Mouse (Mus musculus) liver, embryonic 11.5 days (tissue): ENCODE measurements around the gene Morc3. TPM values are rescaled to one million over a fixed set of nuclear protein-coding genes. Genes with fewer than 3 reads are reported as not detected.

Source experiments
- ATAC-seq: fragments of 200-750 bp; cut with Nextera tagmentation; replicated peaks from 2 replicates; pipeline ENCODE4 v1.8.0; 2017; ENCODE audit warnings: moderate number of reproducible peaks, mild to moderate bottlenecking, moderate TSS enrichment, moderate library complexity; ENCODE audit not compliant: low FRiP score
- DNase-seq: peaks from one replicate; pipeline ENCODE4 v3.0.0-alpha.2; 2017; ENCODE audit warnings: low spot score
- H3K27ac ChIP-seq: fragments of 300-500 bp; sonication (generic); 2 replicates; pipeline ENCODE4 v1.5.1; 2014; ENCODE audit warnings: mild to moderate bottlenecking, low read depth, low read length, control low read depth
- H3K27me3 ChIP-seq: fragments of 300-500 bp; sonication (generic); replicated peaks from 2 replicates; pipeline ENCODE4 v1.6.1; 2014; ENCODE audit warnings: low read length, mixed read lengths; ENCODE audit not compliant: control insufficient read depth, insufficient read depth
- H3K36me3 ChIP-seq: fragments of 300-500 bp; sonication (generic); 2 replicates; pipeline ENCODE4 v1.6.1; 2014; ENCODE audit warnings: mild to moderate bottlenecking, low read length, moderate library complexity, mixed read lengths; ENCODE audit not compliant: control insufficient read depth, insufficient read depth
- H3K4me1 ChIP-seq: fragments of 300-500 bp; sonication (generic); replicated peaks from 2 replicates; pipeline ENCODE4 v1.6.1; 2014; ENCODE audit warnings: low read length, mixed read lengths; ENCODE audit not compliant: control insufficient read depth, insufficient read depth
- H3K4me2 ChIP-seq: fragments of 300-500 bp; sonication (generic); 2 replicates; pipeline ENCODE4 v1.6.1; 2014; ENCODE audit warnings: mild to moderate bottlenecking, control low read depth, moderate library complexity
- H3K4me3 ChIP-seq: fragments of 300-500 bp; sonication (generic); 2 replicates; pipeline ENCODE4 v1.5.1; 2014; ENCODE audit warnings: low read depth, low read length, control low read depth
- H3K9ac ChIP-seq: fragments of 300-500 bp; sonication (generic); 2 replicates; pipeline ENCODE4 v1.6.1; 2014; ENCODE audit warnings: low read depth, low read length, control low read depth
- H3K9me3 ChIP-seq: fragments of 300-500 bp; sonication (generic); 2 replicates; pipeline ENCODE4 v1.6.1; 2016; ENCODE audit warnings: low read length, inconsistent platforms, mixed read lengths; ENCODE audit not compliant: control insufficient read depth
- WGBS: fragments of 180-500 bp; shearing (Covaris S2); extraction: QIAGEN DNeasy Blood & Tissue Kit; methylation state at CpG from one replicate; pipeline ENCODE4 v1.1.7; 2014; 5-methylcytosine and 5-hydroxymethylcytosine counted together
- polyA plus RNA-seq: library from polyadenylated mRNA; unstranded; fragments of >200 nt; fragmentation: Nextera tagmentation; extraction: Ambion mirVana; gene quantifications from 2 replicates; pipeline ENCODE4 v1.2.1, GENCODE M21; 2014

Morc3 gene
- polyA plus RNA-seq, 1 experiment from 2014 or later: 37.0 TPM

GRCm38 (mm10) chr16:93795391-93795790 is 36.5 kb upstream of the Morc3 start:
- Histone ChIP-seq H3K36me3 (no peaks in the 10 kb centered on the region), H3K27me3 (no peaks in the 10 kb centered on the region), H3K4me3 (no peak overlapping the region), H3K4me2 (no peak overlapping the region), H3K4me1 (no peaks in the 10 kb centered on the region), H3K9ac (no peak overlapping the region), H3K9me3 (no peaks in the 10 kb centered on the region), H3K27ac (no peak overlapping the region)
- DNase-seq: no peak
- 92% methylated on average over 5 of the region's 5 CpGs for WGBS
- ATAC-seq: no peak

DNA sequence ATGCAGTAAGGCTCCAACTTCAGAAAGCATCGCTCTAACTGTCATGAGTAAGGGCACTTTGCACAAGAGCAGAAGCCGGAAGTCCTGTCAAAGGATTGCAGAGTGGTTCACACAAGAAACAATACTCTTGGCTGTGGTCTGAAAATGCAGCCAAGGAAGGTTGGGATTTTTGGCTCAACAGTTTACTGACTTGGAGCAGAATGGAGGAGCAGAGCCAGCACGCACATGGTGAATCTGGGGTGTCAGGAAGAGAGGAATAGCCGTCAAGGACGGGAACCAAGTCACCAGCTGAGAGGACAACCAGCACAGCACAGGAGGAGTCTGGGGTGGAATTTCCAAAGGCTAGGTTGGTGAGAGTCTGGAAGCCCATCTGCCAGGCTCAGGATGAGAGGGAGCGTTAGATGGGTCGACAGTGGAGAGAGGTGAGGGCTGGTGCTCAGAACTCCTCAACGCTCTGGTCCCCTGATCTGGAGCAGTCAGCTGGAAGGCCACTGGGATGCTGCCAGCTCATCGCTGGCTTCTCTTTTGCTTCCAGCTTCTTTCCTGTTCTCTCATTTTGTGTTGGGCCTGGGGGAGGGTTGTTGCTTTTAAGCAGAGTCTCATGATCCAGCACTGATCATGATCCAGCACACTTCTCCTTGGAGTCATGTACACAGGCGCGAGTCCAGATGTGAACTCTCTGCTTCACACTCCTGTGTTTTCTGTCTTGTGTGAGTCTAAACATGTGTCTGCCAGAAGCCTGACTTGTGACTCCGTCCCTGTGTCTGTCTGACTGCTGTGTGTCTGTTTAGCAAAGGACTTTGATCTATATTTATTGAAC is 34.7 kb upstream of the Morc3 start:
- 80% methylated on average over 12 of the region's 12 CpGs for WGBS
- ATAC-seq: no peak
- H3K27ac ChIP-seq: no peak overlapping the region
- H3K4me3 ChIP-seq: no peak overlapping the region
- no peaks in the 10 kb centered on the region for H3K4me1 ChIP-seq
- H3K4me2 ChIP-seq: no peak overlapping the region
- H3K36me3 ChIP-seq: no peaks in the 10 kb centered on the region
- H3K9me3 ChIP-seq: no peaks in the 10 kb centered on the region
- H3K9ac ChIP-seq: no peak overlapping the region
- H3K27me3 ChIP-seq: no peaks in the 10 kb centered on the region
- no peak for DNase-seq

DNA sequence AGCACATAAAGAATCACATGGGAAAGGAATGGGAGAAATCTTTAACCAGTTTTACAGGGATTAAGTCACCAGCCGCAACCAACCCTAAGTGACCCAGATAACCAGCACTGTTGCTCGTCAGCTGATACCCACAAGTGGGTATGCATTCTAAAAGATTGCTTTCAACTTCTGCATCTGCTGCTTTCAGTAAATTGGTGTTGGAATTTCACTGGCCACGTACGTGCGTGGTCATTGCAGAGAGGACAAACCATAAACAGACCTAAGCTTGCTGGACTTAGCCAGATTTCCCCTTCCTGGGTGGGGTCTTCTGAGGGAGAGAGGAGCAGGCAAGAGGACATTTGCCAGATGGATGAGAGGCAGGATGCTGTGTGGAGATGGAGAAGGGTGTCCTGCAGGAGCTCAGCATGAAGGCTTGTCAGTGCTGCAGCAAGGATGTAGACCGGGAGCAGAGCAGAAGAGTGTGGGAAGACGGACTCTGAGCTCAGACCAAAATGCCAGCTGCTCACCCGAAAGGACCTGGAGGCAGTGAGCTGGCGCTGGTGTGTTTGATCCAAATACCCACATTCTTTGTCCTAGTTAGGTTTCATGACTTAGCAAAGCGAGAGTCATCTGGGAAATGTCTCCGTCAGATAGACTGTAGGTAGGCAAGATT is 34.0 kb upstream of the Morc3 start:
- Histone ChIP-seq H3K4me1 (no peaks in the 10 kb centered on the region), H3K9me3 (no peaks in the 10 kb centered on the region), H3K4me3 (no peak overlapping the region), H3K9ac (no peak overlapping the region), H3K4me2 (no peak overlapping the region), H3K36me3 (no peaks in the 10 kb centered on the region), H3K27me3 (no peaks in the 10 kb centered on the region), H3K27ac (no peak overlapping the region)
- ATAC-seq: no peak
- DNase-seq: no peak
- 73% methylated on average over 11 of the region's 11 CpGs for WGBS

- H3K4me2 ChIP-seq: no peak overlapping the region
- H3K9ac ChIP-seq: no peak overlapping the region
- H3K36me3 ChIP-seq: no peaks in the 10 kb centered on the region
- H3K27me3 ChIP-seq: no peaks in the 10 kb centered on the region
- ATAC-seq: no peak
- H3K4me1 ChIP-seq: no peaks in the 10 kb centered on the region
- no peaks in the 10 kb centered on the region for H3K9me3 ChIP-seq
- H3K4me3 ChIP-seq: no peak overlapping the region
- no peak for DNase-seq
- H3K27ac ChIP-seq: no peak overlapping the region
- WGBS: 66% methylated on average over 5 of the region's 5 CpGs
These were observed 33.3 kb upstream of the Morc3 start for GRCm38 (mm10) chr16:93798623-93799022.

DNA sequence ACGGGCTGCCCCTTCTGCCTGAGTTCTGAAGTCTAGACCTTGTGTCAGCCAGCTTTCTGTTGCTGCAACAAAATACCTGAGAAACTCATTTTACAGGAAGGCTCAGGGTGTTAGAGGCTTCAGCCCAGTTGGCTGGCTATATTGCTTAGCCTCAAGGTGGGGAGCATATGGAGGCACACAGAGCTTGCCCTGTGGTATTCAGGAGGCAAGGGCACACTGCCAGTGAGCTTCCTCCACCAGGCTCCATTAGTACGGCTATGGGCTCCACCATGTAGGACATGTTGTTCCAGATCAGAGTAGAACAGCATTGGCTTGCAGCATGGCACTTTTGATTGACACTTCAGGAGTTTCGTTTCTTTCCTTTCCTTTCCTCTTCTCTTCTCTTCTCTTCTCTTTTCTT is 32.9 kb upstream of the Morc3 start:
- Histone ChIP-seq H3K27me3 (no peaks in the 10 kb centered on the region), H3K36me3 (no peaks in the 10 kb centered on the region), H3K27ac (no peak overlapping the region), H3K4me1 (no peaks in the 10 kb centered on the region), H3K9me3 (no peaks in the 10 kb centered on the region), H3K4me2 (no peak overlapping the region), H3K9ac (no peak overlapping the region), H3K4me3 (no peak overlapping the region)
- DNase-seq: no peak
- ATAC-seq: no peak
- 80% methylated on average over 3 of the region's 3 CpGs for WGBS

DNA sequence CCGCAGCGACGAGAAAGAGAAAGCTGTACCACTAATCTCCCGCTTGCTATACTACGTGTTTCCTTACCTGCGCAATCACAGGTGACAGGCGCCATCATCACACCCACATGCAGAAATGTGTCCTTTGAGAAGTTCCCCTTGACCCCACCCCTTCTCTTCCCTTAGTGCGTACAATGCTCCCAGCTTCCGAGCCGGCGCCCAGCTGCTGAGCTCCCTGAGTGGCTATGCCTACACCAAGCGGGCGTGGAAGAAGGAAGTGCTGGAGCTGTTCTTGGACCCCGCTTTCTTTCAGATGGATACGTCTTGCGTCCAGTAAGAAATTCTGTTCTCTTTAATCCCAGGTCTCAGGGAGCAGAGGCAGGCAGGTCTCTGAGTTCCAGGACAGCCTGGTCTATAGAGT is 32.0 kb upstream of the Morc3 start:
- no peak for ATAC-seq
- H3K4me2 ChIP-seq: no peak overlapping the region
- H3K36me3 ChIP-seq: no peaks in the 10 kb centered on the region
- no peaks in the 10 kb centered on the region for H3K27me3 ChIP-seq
- DNase-seq: no peak
- H3K4me1 ChIP-seq: no peaks in the 10 kb centered on the region
- no peaks in the 10 kb centered on the region for H3K9me3 ChIP-seq
- no peak overlapping the region for H3K27ac ChIP-seq
- 91% methylated on average over 16 of the region's 16 CpGs for WGBS
- H3K9ac ChIP-seq: no peak overlapping the region
- H3K4me3 ChIP-seq: no peak overlapping the region

DNA sequence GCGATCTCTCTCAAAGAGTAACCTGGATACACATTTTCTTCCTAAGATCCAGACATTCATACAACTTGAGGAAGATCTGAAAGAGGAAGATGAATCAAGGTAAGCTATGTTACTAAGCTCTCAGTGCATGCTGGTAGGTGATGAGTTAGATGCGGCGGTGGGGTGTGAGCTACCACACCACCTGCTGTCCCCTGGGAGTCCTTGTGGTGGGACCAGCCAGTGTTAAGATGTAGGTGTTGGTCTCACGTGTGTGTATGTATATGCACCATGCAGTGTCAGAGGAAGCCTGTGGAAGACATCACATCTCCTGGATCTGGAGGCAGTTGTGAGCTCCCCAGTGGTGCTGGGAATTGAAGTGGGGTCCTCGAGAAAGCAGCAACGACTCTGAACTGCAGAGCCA is 24.8 kb upstream of the Morc3 start:
- no peak overlapping the region for H3K4me3 ChIP-seq
- H3K27ac ChIP-seq: no peak overlapping the region
- H3K27me3 ChIP-seq: no peaks in the 10 kb centered on the region
- H3K4me2 ChIP-seq: no peak overlapping the region
- WGBS: 88% methylated on average over 6 of the region's 6 CpGs
- peaks cover 6% of the 10 kb centered on the region for H3K9me3 ChIP-seq
- peaks cover 4% of the 10 kb centered on the region; the same call in 1 of the 2 replicates for H3K4me1 ChIP-seq
- DNase-seq (no peak), ATAC-seq (no peak)
- 0 out of 2 replicates have a peak, but pooled peaks cover 4% of the 10 kb centered on the region for H3K36me3 ChIP-seq
- H3K9ac ChIP-seq: no peak overlapping the region

GRCm38 (mm10) chr16:93807961-93808554 is 23.9 kb upstream of the Morc3 start:
- ATAC-seq (no peak), DNase-seq (no peak)
- 58% methylated on average over 8 of the region's 8 CpGs for WGBS

More at GRCm38 (mm10) chr16:93807961-93808554, 23.9 kb upstream of the Morc3 start:
- Histone ChIP-seq H3K4me3 (no peak overlapping the region), H3K27ac (peak overlapping the region; percentile 43; the same call in 1 of the 2 replicates), H3K36me3 (peaks cover 5% of the 10 kb centered on the region; the same call in 1 of the 2 replicates), H3K27me3 (no peaks in the 10 kb centered on the region), H3K9me3 (peaks cover 6% of the 10 kb centered on the region), H3K4me2 (no peak overlapping the region), H3K9ac (no peak overlapping the region), H3K4me1 (peaks cover 4% of the 10 kb centered on the region; the same call in 1 of the 2 replicates)
